In the genomic region with DNA sequence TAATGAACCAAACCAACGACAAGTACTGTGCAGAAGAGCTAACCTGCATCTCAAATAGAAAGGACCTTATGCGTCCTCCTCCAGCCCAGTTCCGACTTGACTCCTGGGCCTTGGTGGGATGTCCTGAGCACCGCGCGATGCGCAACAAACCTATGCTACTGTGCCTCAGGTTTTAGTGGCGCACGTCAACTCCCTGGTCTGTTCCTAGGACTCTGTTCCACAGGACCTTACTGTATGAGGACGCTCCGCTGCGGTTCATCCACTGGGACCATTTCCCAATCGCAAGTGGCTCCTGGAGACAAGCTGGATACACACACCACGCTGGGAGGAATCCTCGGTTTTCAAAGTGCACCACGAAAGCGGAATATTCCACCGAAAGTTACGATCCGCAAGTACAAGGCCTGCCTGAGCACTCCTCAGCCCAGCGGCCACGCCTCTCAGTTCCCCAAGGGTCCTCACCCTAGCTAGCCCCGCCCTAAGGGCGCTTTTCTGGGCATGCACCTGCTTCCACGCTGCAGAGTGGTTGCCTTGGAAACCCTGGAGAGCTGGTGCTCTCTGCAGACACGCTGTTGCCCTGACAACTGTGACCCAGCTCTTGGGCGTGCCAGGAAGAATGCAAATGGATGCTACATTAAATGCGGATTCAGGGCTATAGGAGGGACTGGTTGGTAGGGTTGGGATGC, we compare ENCODE assay signal across 8 mouse cellular contexts. TPM values are rescaled to one million over a fixed set of nuclear protein-coding genes. Genes with fewer than 3 reads are reported as not detected.
A peak's percentile ranks its signal among the peaks of the same experiment; 100 is the strongest.
DNase-seq lines count a peak whose midpoint lies in the region; ATAC-seq and TF ChIP-seq lines count a peak whose summit lies in the region.

No protein-coding gene starts in this region.

- no peak overlapping the region for H3K27ac ChIP-seq in embryonic facial prominence, embryonic 12.5 days
- peak overlapping the region; percentile 78 for H3K27ac ChIP-seq in hindbrain, postnatal 0 days

- H3K27me3 ChIP-seq in embryonic facial prominence, embryonic 12.5 days = peaks cover 38% of the 10 kb centered on the region
- no peaks in the 10 kb centered on the region for H3K27me3 ChIP-seq in hindbrain, postnatal 0 days (ENCODE audit: insufficient read depth, low read length)

- 0 out of 2 replicates have a peak overlapping the region, but pooled peaks have one; percentile 25 for H3K9ac ChIP-seq in embryonic facial prominence, embryonic 12.5 days
- H3K9ac ChIP-seq in hindbrain, postnatal 0 days (replicated peaks; ENCODE audit: low read length) = peak overlapping the region; percentile 51

- peak; percentile 89 for ATAC-seq in embryonic facial prominence, embryonic 12.5 days (ENCODE audit: insufficient number of reproducible peaks, insufficient read depth, low FRiP score, low TSS enrichment)
- peak; percentile 95 for ATAC-seq in hindbrain, postnatal 0 days

- intact Hi-C loops in gastrocnemius, postnatal 14 days (cut with DNase I; ENCODE audit: low total_unique reads) = no loop called here

- H3K36me3 ChIP-seq in embryonic facial prominence, embryonic 12.5 days = no peaks in the 10 kb centered on the region
- H3K36me3 ChIP-seq in hindbrain, postnatal 0 days (ENCODE audit: insufficient read depth, low read length) = no peaks in the 10 kb centered on the region

- no peaks in the 10 kb centered on the region for H3K9me3 ChIP-seq in embryonic facial prominence, embryonic 12.5 days
- no peaks in the 10 kb centered on the region for H3K9me3 ChIP-seq in hindbrain, postnatal 0 days (ENCODE audit: low read length)

- H3K4me2 ChIP-seq in embryonic facial prominence, embryonic 12.5 days (replicated peaks) = peak overlapping the region; percentile 68
- H3K4me2 ChIP-seq in hindbrain, postnatal 0 days (ENCODE audit: low read depth, low read length) = peak overlapping the region; percentile 83

- 2% methylated on average over 28 of the region's 28 CpGs for WGBS in embryonic facial prominence, embryonic 12.5 days
- WGBS in hindbrain, postnatal 0 days = under 1% methylated on average over 28 of the region's 28 CpGs

- H3K4me1 ChIP-seq in embryonic facial prominence, embryonic 12.5 days = peaks cover 17% of the 10 kb centered on the region
- H3K4me1 ChIP-seq in hindbrain, postnatal 0 days (ENCODE audit: insufficient read depth, low read length) = peaks cover 11% of the 10 kb centered on the region; the same call in 1 of the 2 replicates

- DNase-seq in B cell, adult 2 months = peak; percentile 54 to 60
- peak; percentile 61 for DNase-seq in adrenal gland, postnatal 14 days
- DNase-seq in hindbrain, postnatal 0 days (ENCODE audit: low spot score) = peak; percentile 95
- peak; percentile 40 to 77 for DNase-seq in left cerebral cortex, adult 18-20 months (ENCODE audit: low spot score in 2 of 2)
- DNase-seq in lung, postnatal 14 days = peak; percentile 74
- peak; percentile 77 to 88 for DNase-seq in right cerebral cortex, adult 2 months (ENCODE audit: low spot score in 2 of 2)
- DNase-seq in gastrocnemius, postnatal 14 days = no peak

- no peak for TF ChIP-seq CTCF in hindbrain, postnatal 0 days (IDR thresholded peaks at IDR 0.05; ENCODE audit: low read depth)

- H3K4me3 ChIP-seq in embryonic facial prominence, embryonic 12.5 days = peak overlapping the region; percentile 33
- peak overlapping the region; percentile 48 for H3K4me3 ChIP-seq in hindbrain, postnatal 0 days (ENCODE audit: low read length)

RNA-seq across cellular contexts. Expression of a gene that starts 1.5 kb away (rescaled TPM):
- 53.5 and 56.7 TPM in 2 replicates for total RNA-seq in adrenal gland, postnatal 14 days (2021)
- 38.2 and 39.2 TPM in 2 replicates for polyA plus RNA-seq in embryonic facial prominence, embryonic 12.5 days (2016; fragmentation: Nextera tagmentation; extraction: Ambion mirVana)
- 217 and 236 TPM in 2 replicates for total RNA-seq in hindbrain, postnatal 0 days (2014; rRNA removed)
- polyA plus RNA-seq in hindbrain, postnatal 0 days (2015; fragmentation: Nextera tagmentation; extraction: Ambion mirVana) = 116 and 130 TPM in 2 replicates
- 100 to 1,000 TPM; 246 to 258 TPM for total RNA-seq in left cerebral cortex, adult 18-20 months (2021)
- total RNA-seq in gastrocnemius, postnatal 14 days (2021) = 1 to 10 TPM; 4.9 to 5.4 TPM
